Mouse (Mus musculus) right cerebral cortex, postnatal 36 days (tissue): ENCODE results near the gene Olfr315.
"Not testable (repeated sequence)": the region's sequence is repeated elsewhere in the genome, so short reads cannot be mapped to it uniquely, and the experiment has no call there.

Experiments used
- DNase-seq, 2 experiments: peaks; one replicate each; pipeline ENCODE4 v3.0.0; 2022; ENCODE audit warnings: low spot score in 2 of 2, mixed read lengths in 1 of 2

Gene Olfr315

GRCm38 (mm10) chr11:58815676-58816075, 42.7 kb downstream of the Olfr315 start:
- no peak for DNase-seq

DNA sequence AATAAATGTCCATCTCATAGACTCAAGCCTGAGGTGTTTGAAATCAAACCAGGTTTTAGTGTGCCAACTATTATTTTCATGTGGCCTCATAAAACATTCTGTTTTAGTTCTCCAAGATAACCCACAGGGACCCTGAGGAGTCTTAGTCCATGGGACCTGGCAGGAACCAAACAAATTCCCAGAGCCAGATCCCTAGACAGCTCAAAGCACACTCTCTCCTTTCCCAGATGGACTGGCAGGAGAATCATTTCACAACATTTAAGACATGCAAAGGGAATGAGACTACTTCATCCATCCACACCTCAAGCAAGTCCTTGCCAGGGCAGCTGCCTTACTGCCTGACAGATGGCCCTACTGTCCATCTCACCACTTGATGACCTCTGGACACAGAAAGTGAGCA, 55.9 kb downstream of the Olfr315 start, which contains the start of gene Olfr312:
TSS of gene Olfr312 (plus strand) at position 301 of the 400 bp plus-strand sequence.
- not testable (repeated sequence) for DNase-seq

- DNase-seq = no peak
Measured at GRCm38 (mm10) chr11:58829764-58830163, 56.8 kb downstream of the Olfr315 start.
